Mouse (Mus musculus) E14TG2a.4 (cell line): ENCODE measurements around the gene B4galt2.
A peak's percentile ranks its signal among the peaks of the same experiment; 100 is the strongest.

Source experiments
- H3K27me3 ChIP-seq: 2 replicates; pipeline ENCODE4 v1.6.1; 2014; ENCODE audit warnings: low read length, control low read depth; ENCODE audit not compliant: insufficient read depth
- H3K36me3 ChIP-seq: 2 replicates; pipeline ENCODE4 v1.6.1; 2014; ENCODE audit warnings: low read length, control low read depth; ENCODE audit not compliant: insufficient read depth
- H3K4me1 ChIP-seq: replicated peaks from 2 replicates; pipeline ENCODE4 v1.6.1; 2014; ENCODE audit warnings: low read depth, low read length, control low read depth
- H3K4me3 ChIP-seq: replicated peaks from 2 replicates; pipeline ENCODE4 v1.5.1; 2014; ENCODE audit warnings: mild to moderate bottlenecking, low read length
- H3K9me3 ChIP-seq: 2 replicates; pipeline ENCODE4 v1.6.1; 2014; ENCODE audit warnings: low read length, control low read depth
- CTCF ChIP-seq: conservative IDR thresholded peaks from 2 replicates; pipeline ENCODE4 v1.5.1; 2014; ENCODE audit warnings: low read length
- NANOG ChIP-seq: IDR thresholded peaks from 2 replicates; pipeline ENCODE4 v1.6.1; 2014; ENCODE audit warnings: borderline replicate concordance, low read length, mixed read lengths
- POU5F1 ChIP-seq: IDR thresholded peaks from 2 replicates; pipeline ENCODE4 v1.6.1; 2014; ENCODE audit warnings: low read length, borderline replicate concordance

B4galt2 gene

DNA sequence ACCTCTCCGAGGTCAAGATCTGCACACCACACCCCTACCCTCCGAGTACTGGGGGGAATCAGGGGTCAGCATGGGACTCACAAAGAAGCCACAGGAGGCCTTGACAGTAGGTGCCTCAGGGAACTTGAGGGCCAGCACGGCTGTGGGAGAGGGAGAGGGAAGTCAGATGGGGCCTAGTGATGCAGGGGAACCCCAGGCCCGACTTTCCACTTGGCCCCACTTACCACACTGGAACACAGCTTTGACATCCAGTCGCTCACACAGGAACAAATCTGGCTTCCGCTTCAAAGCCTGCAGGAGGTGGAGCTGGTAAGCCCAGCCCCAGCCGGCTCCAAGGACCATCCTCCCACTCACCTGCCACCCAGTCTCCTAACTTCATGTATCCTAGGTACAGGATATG is 12.1 kb upstream of the B4galt2 start:
- Histone ChIP-seq H3K27me3 (no peaks in the 10 kb centered on the region), H3K9me3 (no peaks in the 10 kb centered on the region), H3K36me3 (peaks cover 74% of the 10 kb centered on the region), H3K4me3 (no peak overlapping the region), H3K4me1 (peaks cover 25% of the 10 kb centered on the region)
- TF ChIP-seq NANOG = no peak
- TF ChIP-seq CTCF = no peak
- TF ChIP-seq POU5F1 = no peak

DNA sequence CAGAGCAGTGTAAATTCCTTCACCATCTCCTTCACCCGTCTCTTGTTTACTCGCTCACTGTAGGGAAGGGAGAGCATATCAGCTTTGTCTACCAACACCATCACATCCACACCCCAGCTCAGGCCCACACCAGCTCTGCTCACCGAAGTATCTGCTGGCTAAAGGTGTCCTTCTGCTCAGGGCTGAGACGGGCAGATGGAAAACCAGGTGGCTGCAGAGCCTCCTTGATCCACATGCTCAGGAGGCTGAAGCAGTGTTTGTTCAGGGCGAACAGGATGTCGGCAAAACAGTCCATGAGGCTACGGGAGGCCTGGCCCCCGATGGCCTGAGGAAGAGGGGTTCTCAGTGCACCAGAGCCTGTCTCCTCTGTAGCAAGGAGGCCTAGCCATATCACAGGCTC is 11.3 kb upstream of the B4galt2 start:
- H3K27me3 ChIP-seq = no peaks in the 10 kb centered on the region
- peaks cover 74% of the 10 kb centered on the region for H3K36me3 ChIP-seq
- H3K9me3 ChIP-seq = no peaks in the 10 kb centered on the region
- TF ChIP-seq POU5F1 (no peak), CTCF (no peak), NANOG (no peak)
- H3K4me3 ChIP-seq = no peak overlapping the region
- peaks cover 32% of the 10 kb centered on the region for H3K4me1 ChIP-seq

DNA sequence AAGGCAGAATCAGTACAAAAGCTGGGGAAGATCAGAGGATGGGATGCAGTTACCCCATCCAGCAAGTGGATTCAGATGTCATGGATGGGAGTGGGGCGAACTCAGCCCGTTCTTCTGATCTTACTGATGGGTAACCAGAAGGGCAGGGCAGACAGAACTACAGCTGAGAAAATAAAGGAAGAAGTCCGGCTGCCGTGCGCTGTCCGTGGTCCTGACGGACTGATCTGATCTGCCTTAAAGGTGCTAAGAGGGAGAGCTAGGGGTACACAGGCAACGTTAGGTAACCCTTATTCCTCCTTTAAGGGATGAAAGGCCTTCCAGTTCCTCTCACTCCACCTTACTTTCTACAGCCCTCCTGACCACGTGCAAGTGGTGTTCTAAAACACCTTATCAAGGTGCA is 10.1 kb upstream of the B4galt2 start:
- Histone ChIP-seq H3K36me3 (peaks cover 74% of the 10 kb centered on the region), H3K4me1 (peaks cover 36% of the 10 kb centered on the region), H3K4me3 (no peak overlapping the region), H3K27me3 (no peaks in the 10 kb centered on the region), H3K9me3 (no peaks in the 10 kb centered on the region)
- TF ChIP-seq CTCF (no peak), POU5F1 (no peak), NANOG (no peak)

GRCm38 (mm10) chr4:117891738-117892161 is 8.5 kb upstream of the B4galt2 start, which contains the start of gene Dph2:
Gene Dph2 (minus strand): TSS chr4:117892032.
- H3K9me3 ChIP-seq = no peaks in the 10 kb centered on the region
- H3K36me3 ChIP-seq = peaks cover 63% of the 10 kb centered on the region
- no peaks in the 10 kb centered on the region for H3K27me3 ChIP-seq
- H3K4me1 ChIP-seq = peaks cover 44% of the 10 kb centered on the region
- TF ChIP-seq NANOG (no peak), CTCF (no peak), POU5F1 (no peak)
- peak within 1 kb of the TSS; percentile 98 for H3K4me3 ChIP-seq

GRCm38 (mm10) chr4:117890750-117891149 is 7.5 kb upstream of the B4galt2 start:
- Histone ChIP-seq H3K4me3 (peak overlapping the region; percentile 98), H3K9me3 (no peaks in the 10 kb centered on the region), H3K4me1 (peaks cover 52% of the 10 kb centered on the region), H3K36me3 (peaks cover 59% of the 10 kb centered on the region), H3K27me3 (no peaks in the 10 kb centered on the region)
- TF ChIP-seq NANOG = no peak
- no peak for TF ChIP-seq POU5F1
- no peak for TF ChIP-seq CTCF

GRCm38 (mm10) chr4:117890031-117890430 is 6.7 kb upstream of the B4galt2 start:
- TF ChIP-seq POU5F1 (no peak), NANOG (no peak), CTCF (no peak)
- H3K36me3 ChIP-seq = peaks cover 59% of the 10 kb centered on the region

GRCm38 (mm10) chr4:117889471-117889870 is 6.2 kb upstream of the B4galt2 start:
- H3K4me3 ChIP-seq = no peak overlapping the region
- peaks cover 49% of the 10 kb centered on the region for H3K4me1 ChIP-seq
- TF ChIP-seq POU5F1 = no peak
- TF ChIP-seq CTCF = no peak
- no peak for TF ChIP-seq NANOG
- no peaks in the 10 kb centered on the region for H3K9me3 ChIP-seq
- H3K36me3 ChIP-seq = peaks cover 59% of the 10 kb centered on the region
- peaks cover under 1% of the 10 kb centered on the region for H3K27me3 ChIP-seq

More at GRCm38 (mm10) chr4:117890031-117890430, 6.7 kb upstream of the B4galt2 start:
- Histone ChIP-seq H3K4me3 (no peak overlapping the region), H3K27me3 (no peaks in the 10 kb centered on the region), H3K4me1 (peaks cover 49% of the 10 kb centered on the region), H3K9me3 (no peaks in the 10 kb centered on the region)

GRCm38 (mm10) chr4:117887920-117888319 is 4.6 kb upstream of the B4galt2 start:
- Histone ChIP-seq H3K27me3 (peaks cover 11% of the 10 kb centered on the region), H3K36me3 (peaks cover 59% of the 10 kb centered on the region), H3K4me1 (peaks cover 59% of the 10 kb centered on the region), H3K4me3 (peak overlapping the region; percentile 98; the same call in 1 of the 2 replicates), H3K9me3 (no peaks in the 10 kb centered on the region)
- no peak for TF ChIP-seq CTCF
- TF ChIP-seq NANOG = no peak

DNA sequence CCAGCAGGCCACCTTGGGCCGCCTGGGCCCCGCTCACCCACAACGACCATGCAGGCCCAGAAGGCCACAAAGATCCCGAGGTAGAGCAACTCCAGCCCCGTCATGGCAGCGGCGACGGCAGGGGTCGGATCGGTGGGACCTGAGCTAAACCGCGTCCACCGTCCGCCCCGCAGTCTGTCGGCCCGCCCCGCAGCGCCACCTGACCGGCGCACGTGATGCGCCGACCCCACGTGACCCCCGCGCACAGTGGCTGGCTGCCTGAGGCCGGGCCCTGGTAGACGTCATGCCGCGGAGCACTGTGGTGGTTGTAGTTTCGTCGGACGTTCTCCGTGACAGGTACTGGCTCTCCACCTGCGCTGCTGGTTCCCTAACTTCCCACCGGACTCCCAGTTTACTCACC is 3.8 kb upstream of the B4galt2 start, which contains the start of gene Atp6v0b:
TSS of gene Atp6v0b (minus strand) at position 201 of the 400 bp plus-strand sequence.
- H3K27me3 ChIP-seq = peaks cover 17% of the 10 kb centered on the region
- H3K9me3 ChIP-seq = no peaks in the 10 kb centered on the region
- peaks cover 59% of the 10 kb centered on the region for H3K36me3 ChIP-seq
- TF ChIP-seq CTCF (no peak), NANOG (no peak), POU5F1 (no peak)
- H3K4me1 ChIP-seq = peaks cover 59% of the 10 kb centered on the region
- peak within 1 kb of the TSS; percentile 98 for H3K4me3 ChIP-seq
